Mouse (Mus musculus): ENCODE measurements at regions not wholly inside any gene's neighbourhood (a gene's known extent, or its start where the extent isn't known, plus 50 kb on each side); places are given as distances from the start of the nearest gene placed in this dataset.

DNA sequence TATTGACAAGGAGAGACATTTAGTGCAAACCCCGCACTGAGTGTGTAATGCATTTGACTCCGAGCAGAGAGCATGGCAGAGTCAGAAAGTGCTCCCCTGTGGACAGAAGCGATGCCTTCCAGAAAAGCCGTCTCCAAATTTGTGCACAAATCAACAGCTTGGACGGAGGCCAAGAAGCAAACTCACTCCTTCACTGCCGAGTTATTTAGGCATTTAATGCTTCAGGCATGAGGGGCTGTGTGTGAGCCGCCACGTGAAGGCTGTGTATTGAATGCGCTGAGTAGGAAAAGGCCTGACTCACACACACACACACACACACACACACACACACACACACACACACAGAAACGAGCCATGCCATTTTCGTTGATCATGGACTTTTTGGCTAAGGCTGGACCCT is 453.7 kb downstream of the Cd83 start:
- TF ChIP-seq CTCF (IDR thresholded peaks at IDR 0.05; ENCODE audit: low read depth) (no peak), EP300 (IDR thresholded peaks at IDR 0.05; ENCODE audit: low read depth) (no peak)

All from heart, postnatal 0 days (tissue).